Mouse (Mus musculus) limb, embryonic 14.5 days (tissue): ENCODE data around the gene Tmem200c. TPM values are rescaled to one million over a fixed set of nuclear protein-coding genes. Genes with fewer than 3 reads are reported as not detected.

Experiments
- ATAC-seq: fragments of 200-750 bp; cut with Nextera tagmentation; 2 replicates; pipeline ENCODE4 v1.8.0; 2017; ENCODE audit warnings: low read depth, moderate number of reproducible peaks, moderate TSS enrichment; ENCODE audit not compliant: low FRiP score
- DNase-seq: peaks from one replicate; pipeline ENCODE4 v3.0.0-alpha.2; 2015; ENCODE audit warnings: low spot score
- H3K27ac ChIP-seq: fragments of 300-500 bp; sonication (generic); replicated peaks from 2 replicates; pipeline ENCODE4 v1.5.1; 2014; ENCODE audit warnings: low read depth, mild to moderate bottlenecking, low read length, moderate library complexity, mixed read lengths
- H3K27me3 ChIP-seq: fragments of 300-500 bp; sonication (generic); 2 replicates; pipeline ENCODE4 v1.6.1; 2014; ENCODE audit warnings: low read length, mixed read lengths; ENCODE audit not compliant: control insufficient read depth, insufficient read depth
- H3K36me3 ChIP-seq: fragments of 300-500 bp; sonication (generic); 2 replicates; pipeline ENCODE4 v1.6.1; 2014; ENCODE audit warnings: mild to moderate bottlenecking, low read length, moderate library complexity, mixed read lengths; ENCODE audit not compliant: control insufficient read depth, insufficient read depth
- H3K4me1 ChIP-seq: fragments of 300-500 bp; sonication (generic); 2 replicates; pipeline ENCODE4 v1.6.1; 2014; ENCODE audit warnings: antibody characterized with exemption, low read length, mixed read lengths; ENCODE audit not compliant: control insufficient read depth, insufficient read depth
- H3K4me2 ChIP-seq: fragments of 300-500 bp; sonication (generic); replicated peaks from 2 replicates; pipeline ENCODE4 v1.6.1; 2014; ENCODE audit warnings: low read depth, mild to moderate bottlenecking, low read length, moderate library complexity; ENCODE audit not compliant: severe bottlenecking
- H3K4me3 ChIP-seq: fragments of 300-500 bp; sonication (generic); replicated peaks from 2 replicates; pipeline ENCODE4 v1.5.1; 2014; ENCODE audit warnings: low read length
- H3K9ac ChIP-seq: fragments of 300-500 bp; sonication (generic); 2 replicates; pipeline ENCODE4 v1.6.1; 2014; ENCODE audit warnings: mild to moderate bottlenecking, low read depth, low read length, moderate library complexity; ENCODE audit not compliant: severe bottlenecking
- H3K9me3 ChIP-seq: fragments of 300-500 bp; sonication (generic); 2 replicates; pipeline ENCODE4 v1.6.1; 2016; ENCODE audit warnings: low read length; ENCODE audit not compliant: control insufficient read depth
- POLR2A ChIP-seq: fragments of 200-500 bp; IDR thresholded peaks from 2 replicates; pipeline ENCODE4 v1.8.0; 2012; ENCODE audit warnings: inconsistent platforms, mild to moderate bottlenecking, moderate library complexity, borderline replicate concordance; ENCODE audit not compliant: insufficient read depth, insufficient read length; ENCODE audit errors: extremely low read depth
- WGBS: fragments of 180-500 bp; shearing (Covaris S2); extraction: QIAGEN DNeasy Blood & Tissue Kit; methylation state at CpG from one replicate; pipeline ENCODE4 v1.1.7; 2014; 5-methylcytosine and 5-hydroxymethylcytosine counted together
- polyA plus RNA-seq, 2 experiments: library from polyadenylated mRNA; depleted of rRNA in 1 of 2; stranded (reverse) in 1 of 2; unstranded in 1 of 2; fragments of >200 nt; fragmentation: Nextera tagmentation in 1 of 2; extraction: Ambion mirVana in 1 of 2; gene quantifications; 2 replicates each; pipeline versions ENCODE4 v1.2.1 to v1.2.3; 2012 to 2014

The Tmem200c gene
- polyA plus RNA-seq, 2 experiments = 1.5 to 1.7 TPM

- no peak overlapping the region for H3K27ac ChIP-seq
- TF ChIP-seq POLR2A = no peak
- DNase-seq (no peak), ATAC-seq (no peak)
- 80% methylated on average over 6 of the region's 6 CpGs for WGBS
- H3K4me2 ChIP-seq = no peak overlapping the region
- no peaks in the 10 kb centered on the region for H3K27me3 ChIP-seq
- no peaks in the 10 kb centered on the region for H3K4me1 ChIP-seq
- no peaks in the 10 kb centered on the region for H3K9me3 ChIP-seq
- H3K9ac ChIP-seq = no peak overlapping the region
- H3K36me3 ChIP-seq = no peaks in the 10 kb centered on the region
- H3K4me3 ChIP-seq = no peak overlapping the region
Measured at GRCm38 (mm10) chr17:68848739-68849138, 22.3 kb downstream of the Tmem200c start.

GRCm38 (mm10) chr17:68852171-68852966 is 25.9 kb downstream of the Tmem200c start:
- no peak for TF ChIP-seq POLR2A
- H3K36me3 ChIP-seq = no peaks in the 10 kb centered on the region
- 57% methylated on average over 7 of the region's 7 CpGs for WGBS
- H3K27me3 ChIP-seq = no peaks in the 10 kb centered on the region
- no peak overlapping the region for H3K4me2 ChIP-seq
- no peak overlapping the region for H3K4me3 ChIP-seq
- H3K9me3 ChIP-seq = no peaks in the 10 kb centered on the region
- DNase-seq = no peak
- ATAC-seq = no peak
- no peaks in the 10 kb centered on the region for H3K4me1 ChIP-seq
- no peak overlapping the region for H3K27ac ChIP-seq
- H3K9ac ChIP-seq = no peak overlapping the region

DNA sequence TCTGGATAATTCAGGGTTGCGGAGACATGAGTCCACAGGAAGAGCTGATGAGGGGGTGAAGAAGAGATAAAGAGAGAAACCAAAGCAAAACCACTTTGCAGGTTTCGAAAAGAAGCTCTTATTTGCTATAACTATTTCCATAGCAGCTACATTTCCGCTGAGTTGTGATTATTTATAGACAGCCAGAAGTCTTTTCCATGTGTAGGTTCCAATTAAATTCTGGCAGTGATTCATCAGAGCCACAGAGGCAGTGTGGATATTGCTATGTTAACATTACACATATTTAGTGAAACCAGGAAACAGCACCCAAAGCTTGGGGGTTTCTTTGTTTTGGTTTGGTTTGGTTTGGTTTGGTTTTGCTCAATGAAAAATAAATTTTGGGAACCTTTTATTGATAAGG is 37.8 kb downstream of the Tmem200c start:
- Histone ChIP-seq H3K27ac (no peak overlapping the region), H3K9me3 (no peaks in the 10 kb centered on the region), H3K4me2 (no peak overlapping the region), H3K4me3 (no peak overlapping the region), H3K27me3 (no peaks in the 10 kb centered on the region), H3K4me1 (no peaks in the 10 kb centered on the region), H3K9ac (no peak overlapping the region), H3K36me3 (no peaks in the 10 kb centered on the region)
- no peak for ATAC-seq
- TF ChIP-seq POLR2A = no peak
- no peak for DNase-seq
- 71% methylated on average over 3 of the region's 3 CpGs for WGBS

DNA sequence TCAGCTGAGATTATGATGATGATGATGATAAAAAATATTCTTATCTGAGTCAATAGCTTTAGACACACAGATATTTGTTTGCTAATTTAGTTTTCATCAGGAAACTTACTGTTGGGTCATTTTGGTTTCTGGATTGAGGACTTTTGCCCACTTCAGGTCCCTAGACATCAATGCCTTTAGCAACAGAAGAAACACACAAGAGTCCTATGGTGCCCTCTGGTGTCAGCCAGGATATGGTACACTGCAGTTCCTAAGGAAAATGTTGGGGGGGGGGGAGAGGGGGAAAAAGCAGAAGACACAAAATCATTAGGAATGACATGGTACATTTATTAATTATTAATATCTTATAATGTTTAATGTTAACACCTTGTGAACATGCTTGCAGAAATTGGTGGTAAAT is 42.0 kb downstream of the Tmem200c start:
- Histone ChIP-seq H3K36me3 (no peaks in the 10 kb centered on the region), H3K27me3 (no peaks in the 10 kb centered on the region), H3K9me3 (no peaks in the 10 kb centered on the region), H3K9ac (no peak overlapping the region), H3K27ac (no peak overlapping the region), H3K4me3 (no peak overlapping the region), H3K4me1 (no peaks in the 10 kb centered on the region), H3K4me2 (no peak overlapping the region)
- DNase-seq (no peak), ATAC-seq (no peak)
- TF ChIP-seq POLR2A = no peak

DNA sequence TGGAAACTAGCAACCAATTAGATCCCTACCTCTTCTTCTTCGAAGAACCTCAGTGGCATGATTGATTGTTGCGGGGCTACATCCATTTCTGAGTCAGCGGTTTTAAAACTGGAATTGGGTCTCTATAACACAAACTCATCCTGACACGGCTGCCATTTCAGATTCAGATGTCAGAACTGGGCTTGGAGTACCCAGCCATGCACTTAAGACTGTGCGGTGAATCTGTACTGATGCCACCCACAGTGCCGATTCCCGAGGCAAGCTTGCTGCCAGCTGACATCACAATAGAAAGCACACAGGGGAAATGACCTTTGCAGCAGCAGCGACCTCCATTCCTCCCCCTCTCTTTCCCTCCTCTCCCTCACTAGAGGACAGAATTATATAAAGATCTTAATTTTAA is 47.6 kb downstream of the Tmem200c start:
- ATAC-seq = no peak
- no peak overlapping the region for H3K4me3 ChIP-seq
- DNase-seq = no peak
- no peaks in the 10 kb centered on the region for H3K4me1 ChIP-seq
- no peak overlapping the region for H3K9ac ChIP-seq
- no peaks in the 10 kb centered on the region for H3K27me3 ChIP-seq
- no peaks in the 10 kb centered on the region for H3K36me3 ChIP-seq
- TF ChIP-seq POLR2A = no peak
- no peak overlapping the region for H3K4me2 ChIP-seq
- no peak overlapping the region for H3K27ac ChIP-seq
- H3K9me3 ChIP-seq = no peaks in the 10 kb centered on the region
- 66% methylated on average over 8 of the region's 8 CpGs for WGBS
